Mouse (Mus musculus) regulatory T cell (primary cell): ENCODE measurements at regions not wholly inside any gene's neighbourhood (a gene's known extent, or its start where the extent isn't known, plus 50 kb on each side); places are given as distances from the start of the nearest gene placed in this dataset.

ENCODE experiments used
- in situ Hi-C: fragments of 300-600 bp; cut with MboI, MseI; formaldehyde crosslinking; loops from one replicate; pipeline ENCODE4 v1.15.1; 2025; ENCODE audit warnings: high pct_unique_total_duplicates

DNA sequence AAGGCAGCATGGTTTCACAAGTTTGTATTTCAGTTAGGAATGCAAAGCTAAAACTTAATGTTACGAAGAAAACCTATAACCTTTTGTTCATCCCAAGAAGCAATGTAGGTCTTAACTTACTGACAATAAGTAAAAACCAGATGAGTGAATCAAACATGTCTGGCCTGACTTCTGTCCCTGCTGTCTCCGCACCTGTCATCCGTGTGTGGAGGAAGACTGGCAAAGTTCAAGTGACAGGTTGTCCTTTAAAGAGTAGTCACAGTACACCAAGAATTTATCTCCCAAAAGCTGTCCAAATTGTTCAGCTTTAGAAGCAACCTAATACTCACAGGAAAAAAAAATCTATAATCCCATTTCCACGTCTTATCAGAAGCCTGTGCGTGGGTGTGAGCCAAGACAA, 146.3 kb upstream of the Gm10181 start:
- in situ Hi-C loops = no loop called here

DNA sequence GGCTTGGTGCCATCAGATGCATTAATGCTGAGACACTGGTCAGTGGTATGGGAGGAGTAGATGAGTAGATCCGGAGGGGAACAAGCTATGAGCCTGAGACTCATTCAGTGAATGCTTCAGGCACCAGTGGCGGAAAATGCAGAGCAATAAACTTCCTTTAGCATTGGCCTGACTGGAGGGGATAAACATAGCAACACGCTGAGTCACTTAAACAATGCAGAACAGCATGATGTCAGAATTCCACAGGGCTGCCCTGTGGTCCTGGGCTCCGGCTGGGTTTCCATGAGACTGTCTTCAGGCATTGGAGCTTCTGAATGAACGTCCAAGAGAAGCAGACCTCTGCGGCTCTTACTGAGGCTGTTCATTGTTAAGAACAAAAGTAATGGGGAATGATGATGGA, 145.4 kb upstream of the Gm10181 start:
- in situ Hi-C loops = no loop called here

DNA sequence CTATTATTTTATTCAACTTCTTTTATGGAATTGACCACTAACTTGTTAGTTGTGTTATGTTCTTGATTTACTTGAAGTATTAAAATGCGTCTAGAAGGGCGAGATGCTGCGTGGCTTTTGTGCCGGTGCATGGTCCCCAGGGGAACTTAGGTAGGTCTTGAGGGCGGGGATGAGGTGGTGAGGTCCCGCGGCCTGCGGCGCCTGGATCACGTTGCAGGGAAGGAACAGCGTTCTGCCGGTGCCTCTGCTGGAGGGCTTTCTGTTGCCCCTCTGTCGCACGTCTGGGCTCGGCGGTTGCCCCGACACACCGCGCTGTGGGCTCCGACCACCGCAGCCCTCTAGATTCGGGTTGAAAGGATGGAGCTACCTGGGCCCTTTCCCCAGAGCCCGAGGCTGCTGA, 136.7 kb upstream of the Gm10181 start:
- in situ Hi-C loops = no loop called here

DNA sequence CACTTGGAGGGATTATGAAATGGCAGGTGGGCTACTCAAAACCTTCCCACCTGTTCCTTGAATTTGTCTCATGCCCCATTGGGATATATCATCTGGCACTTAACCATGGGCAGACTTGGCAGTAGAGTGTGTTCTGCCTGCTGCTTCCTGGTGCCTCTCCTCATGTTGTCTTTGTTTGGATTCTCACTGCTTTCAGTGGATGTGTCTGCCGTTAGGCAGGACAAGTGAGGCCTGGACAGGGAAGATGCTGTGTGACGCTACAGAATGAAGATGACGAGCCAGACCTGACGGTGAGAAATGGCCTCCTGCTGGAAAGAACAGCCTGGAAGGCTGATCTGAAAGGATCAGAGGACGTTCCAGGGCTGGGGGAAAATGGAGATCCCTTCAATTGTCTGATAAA, 133.6 kb upstream of the Gm10181 start:
- in situ Hi-C loops = no loop called here

DNA sequence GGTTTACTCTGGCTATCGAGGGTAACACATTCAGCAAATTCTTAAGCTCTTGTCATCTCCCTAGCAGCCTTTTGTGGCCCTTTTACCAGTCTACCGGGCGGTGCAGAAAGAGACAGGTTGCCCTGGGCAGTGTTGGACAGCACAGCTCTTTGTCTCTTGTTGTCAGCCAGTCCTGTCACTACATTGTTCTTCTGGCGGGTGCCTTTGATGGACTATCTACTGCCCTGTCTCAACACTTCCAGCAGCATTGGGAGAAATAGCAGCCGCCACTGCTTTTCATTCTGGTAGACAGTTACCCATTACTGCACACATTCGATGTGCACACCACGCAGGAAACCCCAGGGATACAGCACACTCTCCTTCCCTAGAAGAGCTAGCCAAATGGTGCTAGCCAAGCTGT, 132.7 kb upstream of the Gm10181 start:
- in situ Hi-C loops = no loop called here

- in situ Hi-C loops = no loop called here
Measured at GRCm38 (mm10) chr9:24963290-24963689, 125.9 kb upstream of the Gm10181 start.

DNA sequence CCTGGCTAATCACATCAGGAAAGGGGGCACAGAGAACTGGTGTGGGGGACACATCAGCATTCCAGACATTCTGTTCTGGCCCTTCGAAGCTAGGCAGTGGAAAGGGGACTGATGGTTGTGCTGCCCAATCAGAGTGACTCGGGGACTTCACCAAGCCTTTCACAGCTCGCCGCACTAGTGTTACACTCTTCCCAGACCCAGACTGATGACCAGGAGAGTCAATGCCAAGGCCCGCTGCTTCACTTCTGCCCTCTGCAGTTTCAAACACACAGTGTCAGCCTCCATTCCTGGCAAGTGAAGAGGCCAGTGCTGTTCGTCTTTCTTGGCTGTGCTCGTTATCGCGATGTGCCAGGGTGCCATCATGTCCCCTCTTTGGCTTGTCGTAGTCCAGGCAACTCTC, 121.7 kb upstream of the Gm10181 start:
- in situ Hi-C loops = no loop called here

DNA sequence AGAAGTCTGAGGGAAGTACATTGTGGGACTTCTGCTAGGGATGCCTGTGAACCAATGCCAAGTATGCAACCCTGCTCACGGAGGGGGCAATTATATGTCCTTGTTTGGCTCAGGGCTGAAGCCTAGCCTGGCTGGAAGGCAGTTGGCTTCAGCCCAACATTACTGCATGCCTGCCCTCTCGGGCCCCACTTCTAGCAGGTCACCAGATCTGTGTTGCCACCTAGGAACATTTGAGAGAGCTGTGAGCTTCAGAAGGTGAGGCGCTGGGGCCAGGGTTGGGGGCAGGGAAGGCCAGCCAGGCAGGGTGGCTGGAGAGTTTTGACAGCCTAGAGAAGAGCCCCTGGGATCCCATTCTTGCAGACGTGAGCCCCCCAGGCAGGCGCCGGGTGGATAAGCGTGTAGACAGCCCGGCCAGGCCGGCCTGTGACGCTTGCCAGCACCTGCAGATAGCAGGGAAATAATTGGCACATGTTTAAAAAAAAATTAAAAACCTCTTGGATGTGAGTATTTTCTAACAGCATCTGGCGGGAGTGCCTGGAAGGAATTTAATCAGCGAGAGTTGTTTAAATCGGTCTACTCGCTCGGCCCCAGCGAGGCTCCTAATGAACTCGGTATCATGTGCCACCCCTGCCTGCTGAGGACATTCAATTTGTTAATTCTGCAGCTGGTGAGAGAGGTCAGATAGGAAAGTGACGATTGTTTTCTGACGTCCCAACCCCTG, 115.0 kb upstream of the Gm10181 start:
- in situ Hi-C loops = no loop called here

GRCm38 (mm10) chr9:24982796-24983195, 106.4 kb upstream of the Gm10181 start:
- in situ Hi-C loops = no loop called here

- in situ Hi-C loops = no loop called here
Measured at GRCm38 (mm10) chr9:24994491-24994890, 94.7 kb upstream of the Gm10181 start.

DNA sequence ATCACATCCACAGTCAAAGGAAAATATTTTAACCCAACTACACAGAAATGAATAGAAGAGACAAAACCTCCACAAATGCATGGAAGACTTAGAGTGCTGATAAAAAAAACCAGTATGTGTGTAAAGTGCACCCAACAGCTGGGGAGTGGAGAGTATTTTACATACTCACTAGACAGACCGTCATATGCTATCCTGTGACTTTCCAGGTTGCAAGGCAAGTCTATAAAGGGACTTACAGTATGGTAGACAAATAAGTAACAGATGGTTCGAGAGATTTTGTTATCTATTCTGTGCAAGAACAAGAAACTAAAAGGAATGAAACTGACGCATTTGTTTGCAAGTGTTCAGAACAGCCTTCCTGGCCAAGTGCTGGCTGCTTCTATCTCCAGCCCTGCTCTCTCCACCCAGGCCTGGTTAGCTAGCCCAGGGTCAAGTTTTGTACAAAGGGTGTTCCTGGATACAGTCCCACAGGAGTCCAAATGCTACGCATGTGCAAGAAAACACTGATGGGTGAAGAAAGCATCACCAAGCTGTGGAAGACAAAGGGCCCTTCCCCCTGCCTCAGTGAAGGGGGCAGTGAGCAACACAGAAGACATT, 68.0 kb upstream of the Gm10181 start:
- in situ Hi-C loops = no loop called here

DNA sequence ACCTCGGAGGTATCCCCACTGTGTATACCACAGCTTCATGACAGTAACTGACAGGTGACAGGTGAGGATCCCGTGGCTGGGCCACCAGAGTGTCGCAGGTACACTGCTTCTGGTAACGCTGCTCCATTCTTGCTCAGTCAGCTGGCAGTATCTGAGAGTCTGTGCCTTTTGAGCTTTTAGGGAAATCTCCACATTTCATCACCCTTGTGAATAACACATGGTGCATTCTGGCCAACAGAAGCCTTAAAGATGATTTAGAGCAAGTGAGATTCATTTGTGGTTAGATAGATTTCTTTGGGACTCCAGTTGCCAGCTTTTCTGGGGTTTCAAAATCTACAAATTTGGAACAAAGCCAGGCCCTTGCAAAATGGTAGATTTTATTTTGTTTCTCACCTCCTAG, 66.8 kb upstream of the Gm10181 start:
- in situ Hi-C loops = no loop called here

DNA sequence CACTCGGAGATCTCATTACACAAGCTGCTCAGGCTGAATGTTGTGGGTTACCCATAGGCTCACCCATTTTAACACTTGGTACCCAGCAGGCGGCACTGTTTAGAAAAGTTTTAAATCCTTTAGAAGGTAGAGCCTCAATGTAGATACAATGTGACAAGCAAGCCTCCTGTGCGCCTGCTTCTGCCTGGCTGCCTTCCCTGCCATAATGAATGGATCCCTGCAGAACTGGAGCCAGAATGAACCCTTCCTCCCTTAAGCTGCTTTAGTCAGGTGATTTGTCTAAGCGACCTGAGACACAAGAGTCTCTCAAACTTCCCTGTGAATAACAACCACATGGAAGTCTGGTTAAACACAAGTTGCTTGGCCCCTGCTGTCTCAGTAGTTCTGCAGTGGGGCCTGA, 64.7 kb upstream of the Gm10181 start:
- in situ Hi-C loops = no loop called here

- in situ Hi-C loops = loop anchor here (25.0 kb wide), 1 partner anchor 490 kb away; no protein-coding TSS in a partner anchor
Measured at GRCm38 (mm10) chr9:25027581-25027980, 61.6 kb upstream of the Gm10181 start.

DNA sequence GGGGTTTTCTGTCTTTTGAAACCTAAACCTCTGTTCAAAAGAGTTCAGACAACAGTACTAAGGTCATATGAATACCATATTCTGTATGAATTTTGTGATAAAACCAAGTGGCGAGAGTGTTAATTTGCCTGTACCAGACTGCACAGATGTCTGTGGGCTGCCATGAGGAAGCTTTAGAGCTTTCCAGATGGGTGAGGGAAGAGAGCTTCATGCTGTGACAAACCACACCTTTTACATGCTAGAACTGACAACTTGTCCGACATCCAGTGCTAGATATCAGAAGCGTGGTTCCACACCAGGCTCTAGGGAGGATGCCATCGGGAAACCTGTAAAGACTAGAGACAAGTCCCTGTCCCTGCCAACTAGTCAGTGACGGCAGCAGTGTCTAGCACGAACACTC, 60.9 kb upstream of the Gm10181 start:
- in situ Hi-C loops = loop anchor here (25.0 kb wide), 1 partner anchor 491 kb away; no protein-coding TSS in a partner anchor

GRCm38 (mm10) chr9:25031466-25031865, 57.8 kb upstream of the Gm10181 start:
- in situ Hi-C loops = loop anchor here (25.0 kb wide), 1 partner anchor 494 kb away; no protein-coding TSS in a partner anchor
